Mouse (Mus musculus) skeletal muscle tissue, adult 2 months (tissue): ENCODE measurements around the gene Ddx24.

Experiments used
- DNase-seq: peaks from one replicate; pipeline ENCODE4 v3.0.0-alpha.2; 2012; ENCODE audit warnings: low read depth, low spot score

Gene Ddx24

GRCm38 (mm10) chr12:103389982-103390381 lies 35.6 kb downstream of the Ddx24 start:
- DNase-seq: no peak

- no peak for DNase-seq
These were observed 36.3 kb downstream of the Ddx24 start for GRCm38 (mm10) chr12:103389348-103389727.

- peak; percentile 95 for DNase-seq
These were observed 36.9 kb downstream of the Ddx24 start, which contains the start of gene Otub2 for GRCm38 (mm10) chr12:103388505-103389347. Gene Otub2 (plus strand): TSS chr12:103388682.

- DNase-seq: no peak
These were observed 45.4 kb downstream of the Ddx24 start for GRCm38 (mm10) chr12:103380226-103380625.

- no peak for DNase-seq
These were observed 48.9 kb downstream of the Ddx24 start for GRCm38 (mm10) chr12:103376774-103377173.

GRCm38 (mm10) chr12:103376124-103376523 lies 49.5 kb downstream of the Ddx24 start:
- no peak for DNase-seq

- DNase-seq: no peak
These were observed 51.9 kb downstream of the Ddx24 start for GRCm38 (mm10) chr12:103373530-103374236.

- DNase-seq: no peak
These were observed 53.9 kb downstream of the Ddx24 start for GRCm38 (mm10) chr12:103371711-103372110.

GRCm38 (mm10) chr12:103370861-103371260 lies 54.8 kb downstream of the Ddx24 start:
- no peak for DNase-seq

- no peak for DNase-seq
These were observed 56.9 kb downstream of the Ddx24 start for GRCm38 (mm10) chr12:103368777-103369176.

- DNase-seq: no peak
These were observed 57.3 kb downstream of the Ddx24 start for GRCm38 (mm10) chr12:103368326-103368669.

- DNase-seq: no peak
These were observed 57.9 kb downstream of the Ddx24 start for GRCm38 (mm10) chr12:103367620-103368325.

- no peak for DNase-seq
These were observed 58.5 kb downstream of the Ddx24 start for GRCm38 (mm10) chr12:103367171-103367570.

- DNase-seq: peak; percentile 93
These were observed 63.3 kb downstream of the Ddx24 start for GRCm38 (mm10) chr12:103362336-103362735.

GRCm38 (mm10) chr12:103361539-103362307 lies 63.9 kb downstream of the Ddx24 start:
- peak; percentile 62 for DNase-seq

GRCm38 (mm10) chr12:103360812-103361211 lies 64.8 kb downstream of the Ddx24 start:
- peak; percentile 67 for DNase-seq

- peak; percentile 94 for DNase-seq
These were observed 66.5 kb downstream of the Ddx24 start for GRCm38 (mm10) chr12:103358951-103359801.

GRCm38 (mm10) chr12:103358216-103358615 lies 67.4 kb downstream of the Ddx24 start:
- peak; percentile 85 for DNase-seq
